Mouse (Mus musculus) liver, embryonic 14.5 days (tissue): ENCODE results near the gene Gm13272.

Experiments
- CTCF ChIP-seq: IDR thresholded peaks from 2 replicates; pipeline ENCODE4 v1.5.1; 2016; ENCODE audit warnings: antibody characterized with exemption, low read depth, control low read depth
- EP300 ChIP-seq: IDR thresholded peaks from 2 replicates; pipeline ENCODE4 v1.6.1; 2016; ENCODE audit warnings: antibody characterized with exemption, low read depth

- TF ChIP-seq CTCF (no peak), EP300 (no peak)
These were observed 38.2 kb upstream of the Gm13272 start for GRCm38 (mm10) chr4:88741426-88741825.
